Mouse (Mus musculus): Measurements from ENCODE around the gene Pex6. TPM values are rescaled to one million over a fixed set of nuclear protein-coding genes. Genes with fewer than 3 reads are reported as not detected.

Gene Pex6
- polyA plus RNA-seq, 1 experiment from 2014 or later, result 18.1 TPM

GRCm38 (mm10) chr17:46721077-46721476, 9.8 kb downstream of the Pex6 start:
- Histone ChIP-seq H3K4me2 (ENCODE audit: low read depth, severe bottlenecking) (no peak overlapping the region), H3K36me3 (ENCODE audit: control insufficient read depth, insufficient read depth, low read length) (no peaks in the 10 kb centered on the region; the same call in 1 of the 2 replicates), H3K27ac (replicated peaks; ENCODE audit: low read depth, low read length) (no peak overlapping the region), H3K4me3 (ENCODE audit: low read depth, low read length) (no peak overlapping the region), H3K27me3 (ENCODE audit: control insufficient read depth, insufficient read depth, low read length) (no peaks in the 10 kb centered on the region), H3K9me3 (ENCODE audit: control insufficient read depth, low read length) (no peaks in the 10 kb centered on the region), H3K9ac (ENCODE audit: low read length) (no peak overlapping the region), H3K4me1 (ENCODE audit: control insufficient read depth, insufficient read depth, low read length) (0 out of 2 replicates have a peak, but pooled peaks cover 2% of the 10 kb centered on the region)
- ATAC-seq (ENCODE audit: insufficient number of reproducible peaks, low FRiP score, low TSS enrichment, low read depth), result no peak
- no peak for DNase-seq (ENCODE audit: low spot score)
- 79% methylated on average over 7 of the region's 7 CpGs for WGBS

- Histone ChIP-seq H3K4me3 (ENCODE audit: low read depth, low read length) (no peak overlapping the region), H3K4me2 (ENCODE audit: low read depth, severe bottlenecking) (no peak overlapping the region), H3K36me3 (ENCODE audit: control insufficient read depth, insufficient read depth, low read length) (peaks cover 2% of the 10 kb centered on the region; the same call in 1 of the 2 replicates), H3K4me1 (ENCODE audit: control insufficient read depth, insufficient read depth, low read length) (0 out of 2 replicates have a peak, but pooled peaks cover 6% of the 10 kb centered on the region), H3K9ac (ENCODE audit: low read length) (no peak overlapping the region), H3K9me3 (ENCODE audit: control insufficient read depth, low read length) (no peaks in the 10 kb centered on the region), H3K27ac (replicated peaks; ENCODE audit: low read depth, low read length) (no peak overlapping the region), H3K27me3 (ENCODE audit: control insufficient read depth, insufficient read depth, low read length) (peaks cover 12% of the 10 kb centered on the region)
- 77% methylated on average over 20 of the region's 20 CpGs for WGBS
- no peak for ATAC-seq (ENCODE audit: insufficient number of reproducible peaks, low FRiP score, low TSS enrichment, low read depth)
- no peak for DNase-seq (ENCODE audit: low spot score)
These were observed 13.3 kb downstream of the Pex6 start for GRCm38 (mm10) chr17:46724477-46725084.

GRCm38 (mm10) chr17:46725273-46725672, 14.0 kb downstream of the Pex6 start:
- H3K4me1 ChIP-seq (ENCODE audit: control insufficient read depth, insufficient read depth, low read length), result 0 out of 2 replicates have a peak, but pooled peaks cover 6% of the 10 kb centered on the region
- 51% methylated on average over 9 of the region's 9 CpGs for WGBS
- ATAC-seq (ENCODE audit: insufficient number of reproducible peaks, low FRiP score, low TSS enrichment, low read depth), result no peak
- H3K27me3 ChIP-seq (ENCODE audit: control insufficient read depth, insufficient read depth, low read length), result peaks cover 12% of the 10 kb centered on the region
- DNase-seq (ENCODE audit: low spot score), result peak; percentile 68
- H3K9ac ChIP-seq (ENCODE audit: low read length), result no peak overlapping the region
- H3K9me3 ChIP-seq (ENCODE audit: control insufficient read depth, low read length), result no peaks in the 10 kb centered on the region
- H3K27ac ChIP-seq (replicated peaks; ENCODE audit: low read depth, low read length), result no peak overlapping the region
- no peak overlapping the region for H3K4me2 ChIP-seq (ENCODE audit: low read depth, severe bottlenecking)
- H3K4me3 ChIP-seq (ENCODE audit: low read depth, low read length), result no peak overlapping the region
- H3K36me3 ChIP-seq (ENCODE audit: control insufficient read depth, insufficient read depth, low read length), result peaks cover 2% of the 10 kb centered on the region; the same call in 1 of the 2 replicates

- Histone ChIP-seq H3K36me3 (ENCODE audit: control insufficient read depth, insufficient read depth, low read length) (peaks cover 2% of the 10 kb centered on the region; the same call in 1 of the 2 replicates), H3K4me3 (ENCODE audit: low read depth, low read length) (no peak overlapping the region), H3K27ac (replicated peaks; ENCODE audit: low read depth, low read length) (no peak overlapping the region), H3K9ac (ENCODE audit: low read length) (no peak overlapping the region), H3K4me2 (ENCODE audit: low read depth, severe bottlenecking) (no peak overlapping the region), H3K9me3 (ENCODE audit: control insufficient read depth, low read length) (no peaks in the 10 kb centered on the region), H3K27me3 (ENCODE audit: control insufficient read depth, insufficient read depth, low read length) (peaks cover 12% of the 10 kb centered on the region), H3K4me1 (ENCODE audit: control insufficient read depth, insufficient read depth, low read length) (0 out of 2 replicates have a peak, but pooled peaks cover 6% of the 10 kb centered on the region)
- 92% methylated on average over 26 of the region's 26 CpGs for WGBS
- DNase-seq (ENCODE audit: low spot score), result no peak
- ATAC-seq (ENCODE audit: insufficient number of reproducible peaks, low FRiP score, low TSS enrichment, low read depth), result no peak
These were observed 14.7 kb downstream of the Pex6 start for GRCm38 (mm10) chr17:46725731-46726645.

- Histone ChIP-seq H3K27ac (replicated peaks; ENCODE audit: low read depth, low read length) (no peak overlapping the region), H3K4me3 (ENCODE audit: low read depth, low read length) (no peak overlapping the region), H3K9ac (ENCODE audit: low read length) (no peak overlapping the region), H3K4me2 (ENCODE audit: low read depth, severe bottlenecking) (no peak overlapping the region), H3K9me3 (ENCODE audit: control insufficient read depth, low read length) (no peaks in the 10 kb centered on the region), H3K27me3 (ENCODE audit: control insufficient read depth, insufficient read depth, low read length) (peaks cover 12% of the 10 kb centered on the region), H3K36me3 (ENCODE audit: control insufficient read depth, insufficient read depth, low read length) (peaks cover 2% of the 10 kb centered on the region; the same call in 1 of the 2 replicates), H3K4me1 (ENCODE audit: control insufficient read depth, insufficient read depth, low read length) (0 out of 2 replicates have a peak, but pooled peaks cover 6% of the 10 kb centered on the region)
- 91% methylated on average over 11 of the region's 11 CpGs for WGBS
- DNase-seq (ENCODE audit: low spot score) (no peak), ATAC-seq (ENCODE audit: insufficient number of reproducible peaks, low FRiP score, low TSS enrichment, low read depth) (no peak)
These were observed 16.0 kb downstream of the Pex6 start for GRCm38 (mm10) chr17:46727271-46727670.

GRCm38 (mm10) chr17:46728021-46728420, 16.8 kb downstream of the Pex6 start:
- Histone ChIP-seq H3K4me1 (ENCODE audit: control insufficient read depth, insufficient read depth, low read length) (0 out of 2 replicates have a peak, but pooled peaks cover 6% of the 10 kb centered on the region), H3K4me3 (ENCODE audit: low read depth, low read length) (no peak overlapping the region), H3K36me3 (ENCODE audit: control insufficient read depth, insufficient read depth, low read length) (peaks cover 2% of the 10 kb centered on the region; the same call in 1 of the 2 replicates), H3K4me2 (ENCODE audit: low read depth, severe bottlenecking) (no peak overlapping the region), H3K27ac (replicated peaks; ENCODE audit: low read depth, low read length) (no peak overlapping the region), H3K9me3 (ENCODE audit: control insufficient read depth, low read length) (no peaks in the 10 kb centered on the region), H3K9ac (ENCODE audit: low read length) (no peak overlapping the region), H3K27me3 (ENCODE audit: control insufficient read depth, insufficient read depth, low read length) (peaks cover 12% of the 10 kb centered on the region)
- no peak for ATAC-seq (ENCODE audit: insufficient number of reproducible peaks, low FRiP score, low TSS enrichment, low read depth)
- DNase-seq (ENCODE audit: low spot score), result peak; percentile 60
- 39% methylated on average over 6 of the region's 6 CpGs for WGBS

- H3K4me1 ChIP-seq (ENCODE audit: control insufficient read depth, insufficient read depth, low read length), result 0 out of 2 replicates have a peak, but pooled peaks cover 6% of the 10 kb centered on the region
- H3K4me2 ChIP-seq (ENCODE audit: low read depth, severe bottlenecking), result peak overlapping the region; percentile 31; the same call in 1 of the 2 replicates
- DNase-seq (ENCODE audit: low spot score) (no peak), ATAC-seq (ENCODE audit: insufficient number of reproducible peaks, low FRiP score, low TSS enrichment, low read depth) (no peak)
- peaks cover 2% of the 10 kb centered on the region; the same call in 1 of the 2 replicates for H3K36me3 ChIP-seq (ENCODE audit: control insufficient read depth, insufficient read depth, low read length)
- H3K9me3 ChIP-seq (ENCODE audit: control insufficient read depth, low read length), result no peaks in the 10 kb centered on the region
- H3K27ac ChIP-seq (replicated peaks; ENCODE audit: low read depth, low read length), result no peak overlapping the region
- WGBS, result 45% methylated on average over 11 of the region's 11 CpGs
- peaks cover 12% of the 10 kb centered on the region for H3K27me3 ChIP-seq (ENCODE audit: control insufficient read depth, insufficient read depth, low read length)
- no peak overlapping the region for H3K4me3 ChIP-seq (ENCODE audit: low read depth, low read length)
- H3K9ac ChIP-seq (ENCODE audit: low read length), result no peak overlapping the region
These were observed 17.2 kb downstream of the Pex6 start for GRCm38 (mm10) chr17:46728496-46728895.

- Histone ChIP-seq H3K27me3 (ENCODE audit: control insufficient read depth, insufficient read depth, low read length) (peaks cover 12% of the 10 kb centered on the region), H3K4me1 (ENCODE audit: control insufficient read depth, insufficient read depth, low read length) (0 out of 2 replicates have a peak, but pooled peaks cover 6% of the 10 kb centered on the region), H3K9ac (ENCODE audit: low read length) (no peak within 1 kb of the TSS; the same call in 1 of the 2 replicates), H3K9me3 (ENCODE audit: control insufficient read depth, low read length) (no peaks in the 10 kb centered on the region), H3K36me3 (ENCODE audit: control insufficient read depth, insufficient read depth, low read length) (0 out of 2 replicates have a peak, but pooled peaks cover 2% of the 10 kb centered on the region), H3K4me2 (ENCODE audit: low read depth, severe bottlenecking) (peak within 1 kb of the TSS; percentile 31), H3K4me3 (ENCODE audit: low read depth, low read length) (no peak within 1 kb of the TSS), H3K27ac (replicated peaks; ENCODE audit: low read depth, low read length) (no peak within 1 kb of the TSS)
- DNase-seq (ENCODE audit: low spot score) (no peak), ATAC-seq (ENCODE audit: insufficient number of reproducible peaks, low FRiP score, low TSS enrichment, low read depth) (no peak)
- 17% methylated on average over 24 of the region's 24 CpGs for WGBS
These were observed 17.6 kb downstream of the Pex6 start, which contains the start of gene Gnmt for GRCm38 (mm10) chr17:46728904-46729318. Gene Gnmt (minus strand): TSS chr17:46729168.
